Mouse (Mus musculus): ENCODE results near the gene Gphn. TPM values are rescaled to one million over a fixed set of nuclear protein-coding genes. Genes with fewer than 3 reads are reported as not detected.

Gphn gene
- polyA plus RNA-seq, 1 experiment, result 32.4 TPM

DNA sequence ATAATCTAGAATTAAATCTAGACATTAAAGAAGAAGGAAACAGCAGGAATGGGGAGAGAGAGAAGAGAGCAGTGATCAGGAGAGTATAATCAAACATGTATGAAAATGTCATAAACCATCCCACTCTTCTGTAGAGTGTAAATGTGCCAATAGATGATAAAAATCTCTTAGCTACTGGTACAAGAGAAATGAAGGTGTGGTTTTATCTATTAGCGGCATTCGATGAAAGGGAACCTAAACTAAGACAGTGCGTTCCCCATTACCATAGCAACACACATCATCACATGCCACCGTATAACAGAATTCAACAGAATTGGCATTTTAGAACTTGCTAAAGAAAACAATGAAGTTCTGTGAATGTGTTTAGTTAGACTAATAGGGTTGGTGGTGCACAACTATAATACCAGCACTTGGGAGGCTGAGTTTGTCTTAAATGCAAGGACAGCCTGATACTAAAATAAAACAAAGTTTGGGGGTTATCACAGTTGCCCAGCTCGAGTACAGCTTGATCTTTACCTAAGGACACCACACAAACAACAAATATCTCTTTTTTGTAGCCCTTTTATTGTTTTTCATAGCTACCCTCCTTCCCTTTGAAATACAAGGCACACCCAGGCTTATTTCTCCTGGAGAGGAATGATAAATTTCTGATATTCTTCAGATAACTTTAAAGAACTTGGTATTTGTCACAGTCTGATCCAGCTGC, 452.1 kb downstream of the Gphn start:
- H3K27me3 ChIP-seq (ENCODE audit: control insufficient read depth, insufficient read depth, low read length), result no peaks in the 10 kb centered on the region
- H3K4me1 ChIP-seq (ENCODE audit: control insufficient read depth, insufficient read depth, low read length), result no peaks in the 10 kb centered on the region
- no peak for TF ChIP-seq CTCF (IDR thresholded peaks at IDR 0.05; ENCODE audit: control insufficient read depth, insufficient read depth, insufficient replicate concordance, low read depth, low read length)
- TF ChIP-seq POLR2A (IDR thresholded peaks at IDR 0.05; ENCODE audit: control insufficient read depth, low read depth, low read length), result no peak
- H3K27ac ChIP-seq (ENCODE audit: control insufficient read depth, insufficient read depth, low read depth, low read length), result no peak overlapping the region
- H3K36me3 ChIP-seq (ENCODE audit: control insufficient read depth, insufficient read depth, low read length), result no peaks in the 10 kb centered on the region
- no peak overlapping the region for H3K4me3 ChIP-seq (ENCODE audit: control insufficient read depth, low read depth, low read length)

DNA sequence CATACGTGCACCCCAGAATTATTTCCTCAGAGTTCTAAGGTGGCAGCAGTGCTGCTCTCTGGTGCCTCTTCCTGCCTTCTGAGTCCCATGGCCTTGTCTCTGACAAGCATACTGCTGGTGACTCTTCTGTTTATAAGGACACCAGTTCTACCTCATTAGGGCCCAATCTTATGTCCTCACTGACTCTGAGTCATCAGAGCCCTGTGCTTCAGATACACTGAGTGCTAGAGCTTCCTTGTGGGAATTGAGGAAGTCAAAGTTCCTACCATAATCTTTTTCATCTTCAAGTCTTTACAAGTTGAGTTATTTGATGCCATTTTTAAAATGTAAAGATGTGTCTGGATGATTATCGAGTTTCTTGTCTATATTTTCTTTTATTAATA, 452.6 kb downstream of the Gphn start:
- TF ChIP-seq CTCF (IDR thresholded peaks at IDR 0.05; ENCODE audit: control insufficient read depth, insufficient read depth, insufficient replicate concordance, low read depth, low read length) (no peak), POLR2A (IDR thresholded peaks at IDR 0.05; ENCODE audit: control insufficient read depth, low read depth, low read length) (no peak)
- Histone ChIP-seq H3K36me3 (ENCODE audit: control insufficient read depth, insufficient read depth, low read length) (no peaks in the 10 kb centered on the region), H3K27ac (ENCODE audit: control insufficient read depth, insufficient read depth, low read depth, low read length) (no peak overlapping the region)

DNA sequence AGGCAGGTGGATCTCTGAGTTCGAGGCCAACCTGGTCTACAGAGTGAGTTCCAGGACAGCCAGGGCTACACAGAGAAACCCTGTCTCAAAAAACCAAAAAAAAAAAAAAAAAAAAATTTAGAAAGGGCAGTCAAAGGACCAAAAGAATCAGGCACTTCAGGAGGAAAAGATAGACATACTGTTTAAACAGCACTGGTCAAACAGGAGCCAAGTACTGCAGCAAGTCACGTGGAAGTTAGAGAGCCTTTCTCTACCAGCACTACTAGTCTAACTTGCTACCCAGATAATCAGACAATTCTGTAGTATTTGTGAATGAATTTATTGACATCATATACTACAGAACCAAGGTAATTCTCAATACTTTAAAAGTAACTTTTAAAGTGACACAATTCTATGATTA, 454.9 kb downstream of the Gphn start:
- Histone ChIP-seq H3K4me3 (ENCODE audit: control insufficient read depth, low read depth, low read length) (no peak overlapping the region), H3K27me3 (ENCODE audit: control insufficient read depth, insufficient read depth, low read length) (no peaks in the 10 kb centered on the region), H3K36me3 (ENCODE audit: control insufficient read depth, insufficient read depth, low read length) (no peaks in the 10 kb centered on the region), H3K27ac (ENCODE audit: control insufficient read depth, insufficient read depth, low read depth, low read length) (no peak overlapping the region), H3K4me1 (ENCODE audit: control insufficient read depth, insufficient read depth, low read length) (no peaks in the 10 kb centered on the region)
- no peak for TF ChIP-seq CTCF (IDR thresholded peaks at IDR 0.05; ENCODE audit: control insufficient read depth, insufficient read depth, insufficient replicate concordance, low read depth, low read length)
- no peak for TF ChIP-seq POLR2A (IDR thresholded peaks at IDR 0.05; ENCODE audit: control insufficient read depth, low read depth, low read length)

More for the DNA sequence above, 452.6 kb downstream of the Gphn start:
- no peaks in the 10 kb centered on the region for H3K27me3 ChIP-seq (ENCODE audit: control insufficient read depth, insufficient read depth, low read length)
- H3K4me1 ChIP-seq (ENCODE audit: control insufficient read depth, insufficient read depth, low read length), result no peaks in the 10 kb centered on the region
- H3K4me3 ChIP-seq (ENCODE audit: control insufficient read depth, low read depth, low read length), result no peak overlapping the region

DNA sequence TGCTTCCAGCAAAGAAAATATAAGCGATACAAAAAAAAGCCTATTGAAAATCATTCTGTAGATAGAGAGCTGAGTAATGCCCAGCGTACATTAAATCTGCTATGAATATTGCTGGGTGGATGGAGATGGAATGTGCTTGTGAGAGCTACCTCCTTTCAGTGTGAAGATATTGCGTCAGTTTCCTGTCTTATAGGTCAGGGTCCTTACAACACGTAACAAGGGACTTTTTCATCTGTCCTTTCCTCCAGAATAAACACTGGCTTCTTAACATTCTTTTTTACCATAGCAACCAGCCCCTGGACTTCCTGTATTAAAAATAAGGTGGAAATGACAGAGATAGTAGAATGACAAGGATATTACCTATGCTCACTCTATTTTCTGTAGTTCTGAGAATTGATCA, 456.1 kb downstream of the Gphn start:
- Histone ChIP-seq H3K36me3 (ENCODE audit: control insufficient read depth, insufficient read depth, low read length) (no peaks in the 10 kb centered on the region), H3K4me1 (ENCODE audit: control insufficient read depth, insufficient read depth, low read length) (no peaks in the 10 kb centered on the region), H3K27me3 (ENCODE audit: control insufficient read depth, insufficient read depth, low read length) (no peaks in the 10 kb centered on the region), H3K27ac (ENCODE audit: control insufficient read depth, insufficient read depth, low read depth, low read length) (no peak overlapping the region), H3K4me3 (ENCODE audit: control insufficient read depth, low read depth, low read length) (peak overlapping the region; percentile 53; the same call in 1 of the 2 replicates)
- no peak for TF ChIP-seq CTCF (IDR thresholded peaks at IDR 0.05; ENCODE audit: control insufficient read depth, insufficient read depth, insufficient replicate concordance, low read depth, low read length)
- no peak for TF ChIP-seq POLR2A (IDR thresholded peaks at IDR 0.05; ENCODE audit: control insufficient read depth, low read depth, low read length)

DNA sequence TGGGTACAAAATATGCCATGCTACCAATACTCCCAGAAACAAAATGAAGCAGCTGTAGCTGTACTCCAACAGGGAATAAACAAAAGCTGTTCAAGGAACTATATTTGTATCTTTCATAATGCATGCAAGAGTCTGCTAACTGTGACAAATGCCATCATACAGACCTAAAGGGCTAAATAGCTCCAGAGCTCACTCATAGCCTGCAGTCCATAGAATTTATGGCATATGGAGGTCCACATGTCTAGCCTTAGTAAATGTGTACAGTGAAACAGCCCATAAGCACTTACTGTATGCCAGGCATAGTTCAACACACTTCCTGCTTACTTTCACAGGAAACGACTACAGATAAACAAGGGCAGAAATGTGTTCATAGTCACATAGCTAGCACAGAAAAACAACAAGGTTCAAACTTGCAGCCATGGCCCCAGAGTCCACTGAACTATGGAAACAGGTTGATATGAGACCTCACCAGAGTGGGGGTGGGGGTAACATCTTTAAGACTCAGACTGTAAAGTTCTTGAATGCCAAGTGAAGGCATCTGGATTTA, 459.6 kb downstream of the Gphn start:
- Histone ChIP-seq H3K27me3 (ENCODE audit: control insufficient read depth, insufficient read depth, low read length) (no peaks in the 10 kb centered on the region), H3K36me3 (ENCODE audit: control insufficient read depth, insufficient read depth, low read length) (no peaks in the 10 kb centered on the region), H3K27ac (ENCODE audit: control insufficient read depth, insufficient read depth, low read depth, low read length) (no peak overlapping the region), H3K4me1 (ENCODE audit: control insufficient read depth, insufficient read depth, low read length) (no peaks in the 10 kb centered on the region), H3K4me3 (ENCODE audit: control insufficient read depth, low read depth, low read length) (no peak overlapping the region)
- no peak for TF ChIP-seq POLR2A (IDR thresholded peaks at IDR 0.05; ENCODE audit: control insufficient read depth, low read depth, low read length)
- TF ChIP-seq CTCF (IDR thresholded peaks at IDR 0.05; ENCODE audit: control insufficient read depth, insufficient read depth, insufficient replicate concordance, low read depth, low read length), result no peak

DNA sequence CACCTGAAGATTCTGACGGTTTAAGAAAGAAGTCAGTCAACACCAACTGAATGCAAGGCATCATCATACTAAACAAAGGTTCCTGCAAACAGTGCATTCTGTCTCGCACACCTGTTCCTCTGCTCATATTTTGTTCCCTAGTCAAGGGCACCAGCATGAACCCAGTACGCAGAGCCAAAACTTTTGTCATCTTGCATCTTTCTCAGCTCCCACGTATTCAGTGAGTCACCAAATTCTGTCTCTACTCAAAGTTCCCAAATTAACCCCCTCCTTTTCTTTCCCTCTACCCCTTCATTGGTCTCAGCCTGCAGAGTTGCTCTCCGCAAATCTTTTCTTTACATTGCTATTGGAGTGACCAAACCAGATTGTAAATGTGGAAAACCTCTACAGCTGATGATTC, 462.7 kb downstream of the Gphn start:
- H3K27ac ChIP-seq (ENCODE audit: control insufficient read depth, insufficient read depth, low read depth, low read length), result no peak overlapping the region
- H3K4me3 ChIP-seq (ENCODE audit: control insufficient read depth, low read depth, low read length), result no peak overlapping the region
- TF ChIP-seq CTCF (IDR thresholded peaks at IDR 0.05; ENCODE audit: control insufficient read depth, insufficient read depth, insufficient replicate concordance, low read depth, low read length), result no peak
- TF ChIP-seq POLR2A (IDR thresholded peaks at IDR 0.05; ENCODE audit: control insufficient read depth, low read depth, low read length), result no peak

DNA sequence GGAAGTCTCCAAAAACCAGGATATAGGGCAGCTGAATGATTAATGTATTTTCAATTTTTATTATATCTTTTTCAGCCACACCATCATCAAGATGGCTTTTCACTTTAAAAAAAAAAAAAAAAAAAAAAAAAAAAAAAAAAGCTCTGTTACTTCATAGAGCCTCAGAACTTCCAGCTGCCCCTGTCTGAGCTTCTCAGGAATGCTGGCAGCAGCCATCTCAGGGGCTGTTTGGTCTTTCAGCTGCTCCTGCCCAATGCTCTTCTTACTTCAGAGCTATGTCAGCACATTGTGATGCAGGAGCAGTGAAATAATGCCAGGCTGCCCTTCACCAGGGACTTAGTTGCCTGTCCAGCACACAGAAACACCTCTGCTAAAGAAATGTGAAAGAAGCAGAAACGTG, 465.1 kb downstream of the Gphn start, which contains the start of gene Fam71d:
Gene Fam71d (plus strand): TSS at position 211 of the 400 bp plus-strand sequence.
- no peaks in the 10 kb centered on the region for H3K27me3 ChIP-seq (ENCODE audit: control insufficient read depth, insufficient read depth, low read length)
- peak within 1 kb of the TSS; percentile 50; the same call in 1 of the 2 replicates for H3K27ac ChIP-seq (ENCODE audit: control insufficient read depth, insufficient read depth, low read depth, low read length)
- peak; percentile 44; the same call in 1 of the 2 replicates for TF ChIP-seq POLR2A (IDR thresholded peaks at IDR 0.05; ENCODE audit: control insufficient read depth, low read depth, low read length)
- no peak for TF ChIP-seq CTCF (IDR thresholded peaks at IDR 0.05; ENCODE audit: control insufficient read depth, insufficient read depth, insufficient replicate concordance, low read depth, low read length)

More for the DNA sequence above, 462.7 kb downstream of the Gphn start:
- H3K4me1 ChIP-seq (ENCODE audit: control insufficient read depth, insufficient read depth, low read length), result no peaks in the 10 kb centered on the region
- no peaks in the 10 kb centered on the region for H3K27me3 ChIP-seq (ENCODE audit: control insufficient read depth, insufficient read depth, low read length)
- no peaks in the 10 kb centered on the region for H3K36me3 ChIP-seq (ENCODE audit: control insufficient read depth, insufficient read depth, low read length)

More for the DNA sequence above, 465.1 kb downstream of the Gphn start, which contains the start of gene Fam71d:
- Histone ChIP-seq H3K36me3 (ENCODE audit: control insufficient read depth, insufficient read depth, low read length) (no peaks in the 10 kb centered on the region), H3K4me3 (ENCODE audit: control insufficient read depth, low read depth, low read length) (peak within 1 kb of the TSS; percentile 87), H3K4me1 (ENCODE audit: control insufficient read depth, insufficient read depth, low read length) (no peaks in the 10 kb centered on the region)
